Mouse (Mus musculus): ENCODE measurements around the gene Sec23a.
A peak's percentile ranks its signal among the peaks of the same experiment; 100 is the strongest.
"Not testable (repeated sequence)": the region's sequence is repeated elsewhere in the genome, so short reads cannot be mapped to it uniquely, and the experiment has no call there.

The Sec23a gene

GRCm38 (mm10) chr12:58981178-58981661 is 30.6 kb downstream of the Sec23a start:
- not testable (repeated sequence) for DNase-seq

- DNase-seq = no peak
These were observed 34.9 kb downstream of the Sec23a start for GRCm38 (mm10) chr12:58976966-58977365.

- DNase-seq = no peak
These were observed 47.2 kb downstream of the Sec23a start for GRCm38 (mm10) chr12:58964583-58964982.

GRCm38 (mm10) chr12:58960844-58961243 is 51.0 kb downstream of the Sec23a start:
- DNase-seq = no peak

GRCm38 (mm10) chr12:58956624-58957023 is 55.2 kb downstream of the Sec23a start:
- DNase-seq = no peak

- DNase-seq = no peak
These were observed 55.7 kb downstream of the Sec23a start for GRCm38 (mm10) chr12:58956162-58956561.

- no peak for DNase-seq
These were observed 63.9 kb downstream of the Sec23a start for GRCm38 (mm10) chr12:58947879-58948278.

- peak; percentile 52 for DNase-seq
These were observed 64.6 kb downstream of the Sec23a start for GRCm38 (mm10) chr12:58947231-58947630.

- no peak for DNase-seq
These were observed 69.3 kb downstream of the Sec23a start for GRCm38 (mm10) chr12:58942544-58942943.

GRCm38 (mm10) chr12:58934580-58934979 is 77.2 kb downstream of the Sec23a start:
- no peak for DNase-seq

GRCm38 (mm10) chr12:58924996-58925395 is 86.8 kb downstream of the Sec23a start:
- no peak for DNase-seq

- DNase-seq = peak; percentile 55
These were observed 87.8 kb downstream of the Sec23a start for GRCm38 (mm10) chr12:58924025-58924424.

- no peak for DNase-seq
These were observed 91.0 kb downstream of the Sec23a start for GRCm38 (mm10) chr12:58920775-58921174.

GRCm38 (mm10) chr12:58919516-58919915 is 92.3 kb downstream of the Sec23a start:
- no peak for DNase-seq

- no peak for DNase-seq
These were observed 102.0 kb downstream of the Sec23a start for GRCm38 (mm10) chr12:58909826-58910225.
